Mouse (Mus musculus): ENCODE data around the gene Tcp11x2. TPM values are rescaled to one million over a fixed set of nuclear protein-coding genes. Genes with fewer than 3 reads are reported as not detected.

The Tcp11x2 gene
- polyA plus RNA-seq (2014; fragmentation: Illumina TruSeq; extraction: RNeasy Lipid Tissue Mini Kit (QIAGEN cat#74804); ENCODE audit: low replicate concordance), result not detected

DNA sequence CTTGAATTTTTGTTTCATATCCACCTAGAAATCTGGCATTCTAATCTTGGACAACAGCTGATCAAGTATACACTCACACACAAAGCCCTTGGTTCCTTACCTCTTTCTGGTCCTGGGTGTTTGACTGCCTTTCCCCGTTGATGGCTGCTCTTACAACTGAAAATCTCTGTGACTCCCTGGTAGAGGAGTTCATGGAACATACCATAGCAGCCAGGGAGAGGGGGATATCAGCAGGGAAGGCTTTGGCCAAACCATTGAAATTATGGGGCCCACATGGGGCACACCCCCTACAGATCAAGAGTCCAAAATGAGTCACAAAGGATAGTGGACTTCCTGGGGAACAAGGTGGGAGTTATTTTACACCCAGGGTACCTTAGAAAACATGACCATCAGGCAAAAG lies at the start of gene Tcp11x2:
Gene Tcp11x2 (minus strand): TSS at position 158 of the 400 bp plus-strand sequence.

GRCm38 (mm10) chrX:135742304-135743055 lies 48.9 kb upstream of the Tcp11x2 start, which contains the start of the genes Armcx5 and Gprasp1:
TSS of gene Armcx5 (plus strand) at chrX:135742733.
TSS of gene Gprasp1 (plus strand) at chrX:135742733.

GRCm38 (mm10) chrX:135725161-135725560 lies 31.6 kb upstream of the Tcp11x2 start, which contains the start of gene Tmsb15a:
TSS of gene Tmsb15a (minus strand) at chrX:135725261.

GRCm38 (mm10) chrX:135627605-135628004 lies 66.0 kb downstream of the Tcp11x2 start, which contains the start of gene Prame:
TSS of gene Prame (minus strand) at chrX:135627705.

Other genes with a start within 250 kb of the Tcp11x2 start
- not detected for gene AV320801, start 199.2 kb downstream of the Tcp11x2 start, polyA plus RNA-seq (2014; fragmentation: Illumina TruSeq; extraction: RNeasy Lipid Tissue Mini Kit (QIAGEN cat#74804); ENCODE audit: low replicate concordance)
- gene Nxf7, start 95.0 kb downstream of the Tcp11x2 start, polyA plus RNA-seq (2014; fragmentation: Illumina TruSeq; extraction: RNeasy Lipid Tissue Mini Kit (QIAGEN cat#74804); ENCODE audit: low replicate concordance), result 3.5 TPM
- gene Prame, start 66.1 kb downstream of the Tcp11x2 start, polyA plus RNA-seq (2014; fragmentation: Illumina TruSeq; extraction: RNeasy Lipid Tissue Mini Kit (QIAGEN cat#74804); ENCODE audit: low replicate concordance), result not detected
- not detected for gene Tmsb15a, start 31.5 kb upstream of the Tcp11x2 start, polyA plus RNA-seq (2014; fragmentation: Illumina TruSeq; extraction: RNeasy Lipid Tissue Mini Kit (QIAGEN cat#74804); ENCODE audit: low replicate concordance)
- 9.5 TPM for gene Armcx5, start 48.9 kb upstream of the Tcp11x2 start, polyA plus RNA-seq (2014; fragmentation: Illumina TruSeq; extraction: RNeasy Lipid Tissue Mini Kit (QIAGEN cat#74804); ENCODE audit: low replicate concordance)
- 19.4 TPM for gene Gprasp1, start 48.9 kb upstream of the Tcp11x2 start, polyA plus RNA-seq (2014; fragmentation: Illumina TruSeq; extraction: RNeasy Lipid Tissue Mini Kit (QIAGEN cat#74804); ENCODE audit: low replicate concordance)
- gene Bhlhb9, start 103.8 kb upstream of the Tcp11x2 start, polyA plus RNA-seq (2014; fragmentation: Illumina TruSeq; extraction: RNeasy Lipid Tissue Mini Kit (QIAGEN cat#74804); ENCODE audit: low replicate concordance), result 7.4 TPM
- 2.4 TPM for gene Gprasp2, start 145.2 kb upstream of the Tcp11x2 start, polyA plus RNA-seq (2014; fragmentation: Illumina TruSeq; extraction: RNeasy Lipid Tissue Mini Kit (QIAGEN cat#74804); ENCODE audit: low replicate concordance)